Mouse (Mus musculus): ENCODE data around the gene Slc30a1.

GRCm38 (mm10) chr1:191921701-191922100, 15.1 kb downstream of the Slc30a1 start:
- no peak for TF ChIP-seq CTCF (IDR thresholded peaks at IDR 0.05; ENCODE audit: borderline replicate concordance, extremely low read depth, insufficient read depth, insufficient read length)
- TF ChIP-seq POLR2A (IDR thresholded peaks at IDR 0.05; ENCODE audit: borderline replicate concordance, extremely low read depth, insufficient read depth, insufficient read length, poor library complexity, severe bottlenecking): no peak

Data from brain, embryonic 14.5 days (tissue).